Mouse (Mus musculus) gastrocnemius, postnatal 4 days (tissue): ENCODE data around the gene Gabarap. TPM values are rescaled to one million over a fixed set of nuclear protein-coding genes. Genes with fewer than 3 reads are reported as not detected.

Source experiments
- DNase-seq, 2 experiments: peaks; one replicate each; pipeline ENCODE4 v3.0.0; 2021 to 2022; ENCODE audit warnings: low spot score in 2 of 2, mixed read lengths in 2 of 2
- total RNA-seq, 2 experiments: library from RNA; stranded (reverse); gene quantifications; 2 replicates each; pipeline ENCODE4 v1.2.3; 2021

Gene Gabarap
- total RNA-seq, 2 experiments from 2014 or later: 234 to 246 TPM

DNA sequence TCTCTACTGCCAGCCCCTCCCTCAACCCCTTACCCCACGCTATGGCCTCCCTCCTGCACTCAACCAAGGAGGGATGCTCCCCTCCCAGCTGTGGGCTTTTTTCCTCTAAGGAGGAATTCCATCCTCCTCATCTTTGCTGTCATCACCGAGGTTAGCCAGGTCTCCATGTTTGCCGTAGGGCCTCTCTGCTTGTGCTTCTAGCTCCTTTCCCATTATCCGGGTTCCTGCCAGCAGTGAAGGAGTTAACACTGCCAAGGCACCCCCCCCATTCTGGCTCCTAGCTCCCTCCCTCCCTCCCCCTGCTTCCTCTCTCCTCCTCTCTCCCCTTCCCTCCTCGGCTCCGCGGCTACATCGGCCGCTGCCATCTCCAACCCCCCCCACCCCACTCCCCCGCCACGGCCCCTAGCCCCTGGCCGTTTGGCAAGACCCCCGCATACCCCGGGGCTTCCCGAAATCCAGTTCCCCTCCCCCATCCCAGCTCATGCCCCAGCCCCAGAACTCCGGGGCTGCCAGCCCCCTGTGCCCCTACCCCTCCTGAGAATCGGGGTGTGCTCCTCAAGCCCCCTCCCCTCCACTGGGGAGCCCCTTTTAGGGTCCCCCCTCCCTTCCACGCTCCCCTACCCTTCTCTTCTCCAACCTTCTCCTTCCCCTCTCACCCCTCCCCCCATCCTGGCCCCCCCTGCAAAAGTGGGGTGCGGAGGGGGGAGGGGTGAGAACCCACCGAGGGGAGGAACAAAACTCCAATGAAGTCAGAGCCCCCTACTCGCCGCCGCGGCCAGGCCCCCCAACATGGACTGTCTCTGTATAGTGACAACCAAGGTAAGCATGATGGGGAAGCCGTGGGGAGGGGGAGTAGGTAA is 27.4 kb downstream of the Gabarap start:
- DNase-seq: peak in 1 of 2 experiments; percentile 62

- DNase-seq: no peak
Measured at GRCm38 (mm10) chr11:70019495-70020021, 28.6 kb downstream of the Gabarap start.

GRCm38 (mm10) chr11:70020022-70020631 is 29.2 kb downstream of the Gabarap start:
- DNase-seq: no peak

DNA sequence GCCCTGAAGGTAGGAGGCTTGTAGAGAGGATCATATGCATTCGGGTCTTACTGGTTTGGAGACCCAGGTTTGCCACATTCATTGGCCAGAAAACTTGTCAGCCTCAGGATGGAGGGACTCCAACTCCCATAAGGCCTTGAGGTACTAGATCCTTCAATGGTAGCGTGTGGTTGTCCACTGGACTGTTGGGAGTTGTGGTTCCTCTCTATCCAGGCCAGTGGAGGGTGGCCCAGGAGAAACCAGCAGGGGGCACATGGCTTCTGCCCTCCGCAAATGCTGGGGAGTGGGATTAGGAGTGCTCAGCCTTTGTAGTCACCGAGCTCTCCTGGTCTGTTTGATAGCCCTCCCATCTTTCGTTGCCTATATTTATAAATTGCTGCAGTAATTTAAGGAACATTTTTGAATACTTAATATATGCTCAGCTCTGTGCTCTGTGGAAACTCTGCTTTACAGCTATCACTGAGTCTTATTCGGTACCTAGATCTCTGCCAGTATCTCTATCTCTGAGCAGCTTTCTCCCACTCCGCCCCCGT is 29.9 kb downstream of the Gabarap start:
- DNase-seq: peak in 1 of 2 experiments; percentile 73

DNA sequence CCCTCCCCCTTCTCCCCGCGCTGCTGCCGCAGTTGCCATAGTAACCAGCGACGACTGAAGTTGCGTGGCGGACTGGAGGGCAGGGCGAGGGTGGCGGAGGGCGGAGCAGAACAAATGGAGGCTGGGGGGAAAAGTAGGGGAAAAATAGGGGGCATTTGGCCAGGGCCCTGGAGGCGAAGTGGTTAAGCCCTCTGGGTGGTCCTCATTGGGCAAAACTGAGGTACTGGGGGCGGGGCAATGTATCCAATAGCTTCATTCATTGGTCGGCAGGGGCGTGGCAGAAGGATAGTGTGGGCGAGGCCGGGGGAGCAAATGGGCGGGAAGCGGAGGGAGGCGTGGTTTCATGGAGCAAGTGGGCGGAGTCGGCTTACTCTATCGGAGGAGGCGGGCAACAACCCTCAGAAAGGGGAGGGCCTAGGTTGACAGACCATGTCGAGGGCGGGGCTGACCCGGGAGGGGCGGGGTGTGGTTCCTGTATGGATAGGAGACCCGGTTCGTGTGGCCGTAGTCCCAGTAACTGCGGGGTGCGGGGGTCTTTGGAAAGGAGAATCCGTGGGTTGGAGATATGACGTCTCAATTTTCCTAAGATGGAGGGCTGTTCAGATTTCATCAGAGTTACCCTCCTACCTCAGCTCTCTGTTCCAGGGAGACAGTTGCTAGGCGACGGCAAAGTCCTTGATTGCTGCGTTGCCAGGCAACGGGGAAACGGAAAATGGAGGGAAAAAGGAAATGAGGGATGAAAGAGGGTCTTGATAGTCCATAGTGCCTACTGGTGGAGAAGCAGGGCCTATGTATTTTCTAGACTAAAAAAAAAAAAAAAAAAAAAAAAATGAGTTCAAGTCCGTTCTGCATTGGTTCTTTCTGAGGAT is 30.6 kb downstream of the Gabarap start:
- DNase-seq: peak; percentile 94 to 98

DNA sequence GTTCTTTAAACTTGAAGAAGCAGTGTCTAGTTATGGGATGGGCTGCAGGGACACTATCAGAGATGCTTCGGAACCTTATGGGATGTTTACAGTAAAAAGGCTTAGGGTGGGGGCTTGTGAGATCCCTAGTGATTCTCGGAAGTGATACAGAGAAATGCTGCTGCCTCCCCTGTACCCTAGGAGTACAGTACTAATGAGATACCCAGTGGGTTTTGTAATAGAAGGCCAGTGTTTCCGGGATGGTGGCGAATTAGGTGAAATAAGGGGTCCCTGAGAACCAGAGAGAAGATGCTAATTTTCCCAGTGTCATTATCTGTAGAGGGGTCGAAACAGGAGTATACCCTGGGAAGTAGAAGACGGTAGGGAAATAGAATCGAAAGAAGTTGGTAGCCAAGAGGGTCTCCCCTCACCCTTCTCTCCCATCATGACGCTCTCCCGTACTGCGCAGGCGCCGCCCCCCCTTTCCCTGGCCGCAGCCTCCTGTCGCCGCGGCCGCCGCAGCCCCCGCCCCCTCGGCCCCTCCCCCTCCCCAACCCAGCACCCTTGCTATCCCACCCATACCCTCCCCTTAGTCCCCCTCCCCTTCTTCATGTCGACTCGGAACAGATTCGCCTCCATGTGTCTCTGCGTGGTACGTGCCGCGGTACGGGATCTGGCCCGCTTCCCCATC is 32.7 kb downstream of the Gabarap start:
- DNase-seq: no peak

GRCm38 (mm10) chr11:70024151-70024514 is 33.2 kb downstream of the Gabarap start:
- DNase-seq: no peak

DNA sequence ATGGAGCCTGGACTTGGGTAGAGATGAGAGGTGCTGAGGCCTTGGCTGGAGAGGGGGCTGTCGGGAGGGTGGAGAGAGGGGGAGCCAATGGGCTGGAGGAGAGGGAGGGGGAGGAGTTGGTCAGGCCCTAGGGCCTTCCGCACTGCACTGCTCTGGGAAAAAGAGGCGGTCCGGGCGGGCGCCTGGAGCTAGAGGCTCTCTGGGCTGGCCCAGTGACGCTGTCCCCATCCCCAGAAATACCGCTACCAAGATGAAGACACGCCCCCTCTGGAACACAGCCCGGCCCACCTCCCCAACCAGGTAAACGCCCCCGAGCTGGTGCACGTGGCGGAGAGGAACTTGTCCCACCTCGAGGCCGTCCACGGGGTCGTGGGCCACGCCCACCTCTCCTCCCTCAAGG is 35.7 kb downstream of the Gabarap start:
- DNase-seq: peak; percentile 63 to 77

DNA sequence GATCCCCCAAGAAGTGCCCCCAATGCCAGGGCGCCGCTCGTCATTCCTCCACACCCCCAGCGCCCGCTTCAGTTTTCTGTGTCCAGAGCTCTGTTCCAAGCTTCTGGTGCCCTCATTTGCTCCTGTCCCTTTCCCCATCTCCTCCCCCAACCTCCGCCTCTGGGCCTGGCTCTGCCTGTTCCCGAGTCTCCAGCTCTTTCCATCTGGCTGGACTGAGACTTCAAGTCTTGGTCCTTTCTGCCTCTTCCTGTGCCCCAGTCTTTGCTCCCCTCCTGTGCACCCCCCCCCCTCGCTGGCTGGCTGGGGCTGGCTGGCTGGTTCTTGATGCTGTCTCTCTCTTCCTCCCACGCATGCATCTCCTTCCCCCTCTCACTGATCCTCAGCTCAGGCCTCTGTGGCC is 36.5 kb downstream of the Gabarap start:
- peak in 1 of 2 experiments; percentile 59 for DNase-seq

GRCm38 (mm10) chr11:70028401-70029129 is 37.6 kb downstream of the Gabarap start:
- DNase-seq: peak in 1 of 2 experiments; percentile 34

- DNase-seq: peak; percentile 64 to 84
Measured at GRCm38 (mm10) chr11:70029130-70029801, 38.3 kb downstream of the Gabarap start.

DNA sequence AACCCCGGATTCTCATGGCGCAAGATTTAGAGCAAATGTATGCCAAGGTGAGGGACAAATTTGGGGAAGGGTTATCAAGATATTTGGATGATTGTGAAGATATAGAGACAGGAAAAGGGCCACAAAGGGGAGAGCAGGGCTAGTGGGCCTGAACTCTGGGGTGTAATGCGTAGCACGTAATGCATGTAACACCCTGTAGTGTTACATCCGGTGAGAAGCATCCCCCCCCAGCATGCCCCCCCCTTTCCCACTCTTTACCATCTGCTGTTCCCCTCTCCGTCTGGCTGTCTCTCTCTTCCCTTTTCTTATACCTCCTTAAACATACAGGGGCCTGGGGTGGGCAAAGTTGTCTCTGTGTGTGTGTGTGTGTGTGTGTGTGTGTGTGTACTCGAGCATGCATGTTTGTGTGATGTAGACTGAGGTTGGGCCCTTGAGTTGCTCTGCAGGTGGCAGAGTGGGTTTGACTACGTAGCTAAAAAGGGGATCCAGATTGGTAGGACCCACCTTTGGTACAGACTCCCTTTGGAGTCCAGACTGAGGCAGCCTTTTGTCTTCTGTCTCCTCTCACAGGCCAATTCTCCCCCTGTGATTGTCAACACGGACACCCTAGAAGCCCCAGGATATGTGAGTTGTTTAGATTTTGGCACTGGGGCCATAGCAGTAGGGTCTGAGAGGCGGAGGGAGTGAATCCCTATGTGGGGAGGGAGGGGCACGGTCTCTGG is 39.0 kb downstream of the Gabarap start:
- DNase-seq: no peak

DNA sequence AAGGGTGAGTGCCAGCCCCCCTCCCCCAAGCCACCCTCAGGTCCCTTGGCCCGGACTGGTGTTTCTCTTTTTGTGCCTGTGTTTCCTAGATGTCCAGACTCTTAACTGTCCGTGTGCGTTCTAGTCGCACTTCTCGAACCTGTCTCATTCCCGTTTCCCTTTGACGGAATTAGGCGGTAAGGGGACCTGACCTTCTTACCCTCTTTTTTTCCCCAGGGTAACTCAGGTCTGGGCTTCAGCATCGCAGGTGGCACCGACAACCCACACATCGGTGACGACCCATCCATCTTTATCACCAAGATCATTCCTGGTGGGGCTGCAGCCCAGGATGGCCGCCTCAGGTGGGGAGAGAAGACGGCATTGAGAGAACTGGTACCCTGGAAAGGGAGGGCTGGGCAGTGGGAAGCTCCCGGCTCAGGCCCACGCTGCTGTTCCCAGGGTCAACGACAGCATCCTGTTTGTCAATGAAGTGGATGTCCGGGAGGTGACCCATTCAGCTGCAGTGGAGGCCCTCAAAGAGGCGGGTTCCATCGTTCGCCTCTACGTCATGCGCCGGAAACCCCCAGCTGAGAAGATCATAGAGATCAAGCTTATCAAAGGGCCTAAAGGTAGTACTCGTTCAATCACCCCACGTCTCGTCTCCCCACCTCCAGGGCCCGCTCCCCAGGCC is 39.8 kb downstream of the Gabarap start:
- no peak for DNase-seq

- DNase-seq: no peak
Measured at GRCm38 (mm10) chr11:70031321-70031670, 40.4 kb downstream of the Gabarap start.

DNA sequence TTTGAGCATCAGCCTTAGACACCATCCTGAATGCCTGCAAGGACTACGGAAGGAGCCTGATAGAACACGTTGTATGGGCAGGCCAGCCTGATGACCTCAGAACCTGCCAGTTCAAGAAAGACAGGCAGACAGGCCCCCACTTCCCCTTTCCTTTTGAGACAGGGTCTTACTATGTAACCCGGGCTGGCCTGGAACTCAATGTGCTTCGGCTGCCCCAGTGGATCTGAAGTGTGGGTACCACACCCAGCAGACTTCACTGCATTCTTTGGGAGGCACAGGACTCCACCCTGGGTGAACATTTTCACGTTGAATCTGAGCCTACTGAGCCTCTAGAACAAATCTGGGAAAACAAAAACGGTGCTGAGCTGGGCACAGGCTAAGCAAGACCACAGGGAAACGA is 47.2 kb downstream of the Gabarap start:
- no peak for DNase-seq

GRCm38 (mm10) chr11:70039631-70040030 is 48.7 kb downstream of the Gabarap start:
- no peak for DNase-seq

DNA sequence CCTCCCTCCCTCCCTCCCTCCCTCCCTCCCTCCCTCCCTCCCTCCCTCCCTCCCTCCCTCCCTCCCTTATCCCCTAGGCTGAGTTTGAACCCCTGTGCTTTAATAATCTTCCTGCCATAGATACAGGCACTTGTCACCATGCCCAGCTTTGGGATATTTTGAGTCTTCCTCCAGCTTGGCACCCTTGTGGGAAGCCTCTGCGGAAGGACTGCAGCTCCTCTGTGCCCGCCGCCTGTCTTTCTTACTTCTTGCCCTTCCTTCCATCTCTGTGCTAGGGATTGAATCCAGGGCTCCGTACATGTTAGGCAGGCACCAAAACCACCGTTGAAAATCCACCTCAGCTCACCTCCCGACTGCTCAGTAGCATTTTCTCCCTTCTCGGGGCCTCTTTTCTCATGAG is 49.2 kb downstream of the Gabarap start:
- no peak for DNase-seq
